Comparison of ENCODE assay signal across 21 mouse cellular contexts in the genomic region with DNA sequence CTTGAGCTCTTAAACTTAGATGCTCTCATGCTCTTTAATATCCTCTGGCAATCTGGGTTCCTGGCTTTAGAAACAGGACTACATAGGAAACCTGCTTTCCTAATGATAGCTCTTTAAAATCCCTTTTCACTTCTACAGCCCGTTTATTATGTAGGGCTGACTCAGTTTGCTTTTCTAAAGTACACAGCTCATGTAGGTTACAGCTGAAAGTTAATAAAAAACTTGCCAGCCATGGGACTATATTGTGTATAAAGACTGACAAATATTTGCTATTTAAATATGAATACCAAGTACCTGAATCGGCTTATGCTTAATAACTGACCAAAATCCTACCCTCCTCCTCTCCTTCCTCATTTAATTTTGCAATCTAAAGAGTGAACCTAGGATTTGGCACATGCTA.
"Had no signal": no experiment of that assay in that cellular context is flagged by ENCODE, and none has a peak within 500 bp of the region (broad histone marks: within the 10 kb centered on the region; RNA-seq: fewer than 3 reads in every experiment).

No protein-coding gene starts in this region.

- ATAC-seq: intestine, postnatal 0 days; midbrain, embryonic 15.5 days had no signal

- H3K4me3 ChIP-seq: hindbrain, embryonic 15.5 days; kidney, embryonic 15.5 days; left cerebral cortex, adult 2 months; limb, embryonic 12.5 days; limb, embryonic 15.5 days; midbrain, embryonic 12.5 days; midbrain, embryonic 15.5 days; neural tube, embryonic 12.5 days; neural tube, embryonic 15.5 days had no signal

- H3K4me1 ChIP-seq: hindbrain, embryonic 15.5 days; kidney, embryonic 15.5 days; limb, embryonic 12.5 days; limb, embryonic 15.5 days; midbrain, embryonic 12.5 days; midbrain, embryonic 15.5 days; neural tube, embryonic 12.5 days; neural tube, embryonic 15.5 days had no signal

- H3K36me3 ChIP-seq: hindbrain, embryonic 15.5 days; kidney, embryonic 15.5 days; limb, embryonic 12.5 days; limb, embryonic 15.5 days; midbrain, embryonic 12.5 days; midbrain, embryonic 15.5 days; neural tube, embryonic 12.5 days; neural tube, embryonic 15.5 days had no signal

- H3K9me3 ChIP-seq: hindbrain, embryonic 15.5 days; kidney, embryonic 15.5 days; limb, embryonic 12.5 days; limb, embryonic 15.5 days; midbrain, embryonic 12.5 days; midbrain, embryonic 15.5 days; neural tube, embryonic 12.5 days; neural tube, embryonic 15.5 days had no signal

- H3K4me2 ChIP-seq: hindbrain, embryonic 15.5 days; kidney, embryonic 15.5 days; limb, embryonic 12.5 days; limb, embryonic 15.5 days; midbrain, embryonic 12.5 days; midbrain, embryonic 15.5 days; neural tube, embryonic 12.5 days; neural tube, embryonic 15.5 days had no signal

- H3K27me3 ChIP-seq: hindbrain, embryonic 15.5 days; kidney, embryonic 15.5 days; limb, embryonic 12.5 days; limb, embryonic 15.5 days; midbrain, embryonic 12.5 days; midbrain, embryonic 15.5 days; neural tube, embryonic 12.5 days; neural tube, embryonic 15.5 days had no signal

- H3K27ac ChIP-seq: hindbrain, embryonic 15.5 days; kidney, embryonic 15.5 days; left cerebral cortex, adult 2 months; limb, embryonic 12.5 days; limb, embryonic 15.5 days; liver, embryonic 14.5 days; macrophage; midbrain, embryonic 12.5 days; midbrain, embryonic 15.5 days; neural tube, embryonic 12.5 days; neural tube, embryonic 15.5 days had no signal

- DNase-seq: kidney, adult 2 months; kidney, postnatal 10 days; kidney, postnatal 36 days; layer of hippocampus, postnatal 36 days; lung, postnatal 10 days; right cerebral cortex, adult 18-20 months; right cerebral cortex, postnatal 14 days; right cerebral cortex, postnatal 4 days; thymus, postnatal 25 days had no signal

- H3K9ac ChIP-seq: hindbrain, embryonic 15.5 days; kidney, embryonic 15.5 days; limb, embryonic 12.5 days; limb, embryonic 15.5 days; liver, embryonic 14.5 days; midbrain, embryonic 12.5 days; midbrain, embryonic 15.5 days; neural tube, embryonic 12.5 days; neural tube, embryonic 15.5 days had no signal
